Mouse (Mus musculus) layer of hippocampus, postnatal 36 days (tissue): ENCODE data around the gene Icam4. TPM values are rescaled to one million over a fixed set of nuclear protein-coding genes. Genes with fewer than 3 reads are reported as not detected.
A peak's percentile ranks its signal among the peaks of the same experiment; 100 is the strongest.

Experiments
- DNase-seq, 2 experiments: peaks; one replicate each; pipeline ENCODE4 v3.0.0; 2022
- total RNA-seq, 2 experiments: library from RNA; stranded (reverse); gene quantifications; 2 replicates each; pipeline ENCODE4 v1.2.3; 2021

Icam4 gene
- total RNA-seq, 2 experiments from 2014 or later, result 0.63 to 1.2 TPM

DNA sequence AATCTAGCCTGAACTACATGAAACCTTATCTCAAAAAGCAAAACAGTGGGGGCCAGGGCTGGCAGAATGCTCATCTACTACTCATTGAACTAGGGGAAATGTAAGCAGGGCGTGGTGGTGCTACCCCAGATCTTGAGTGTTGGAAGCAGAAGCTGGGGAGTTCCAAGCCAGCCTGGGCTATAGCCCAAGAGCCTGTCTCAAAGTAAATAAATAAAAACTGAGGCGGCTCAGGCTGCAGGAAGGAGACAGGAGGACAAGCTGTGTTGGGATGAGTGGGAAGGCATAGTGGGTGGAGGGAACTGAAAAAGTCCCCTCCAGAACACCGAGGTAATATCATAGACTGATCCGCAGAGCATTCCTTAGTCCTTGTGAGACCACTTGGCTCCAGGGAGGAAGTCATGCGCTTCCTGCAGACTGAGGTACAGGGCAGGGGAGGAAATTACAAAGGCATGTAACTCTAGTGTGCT lies 17.3 kb upstream of the Icam4 start:
- DNase-seq, result no peak

DNA sequence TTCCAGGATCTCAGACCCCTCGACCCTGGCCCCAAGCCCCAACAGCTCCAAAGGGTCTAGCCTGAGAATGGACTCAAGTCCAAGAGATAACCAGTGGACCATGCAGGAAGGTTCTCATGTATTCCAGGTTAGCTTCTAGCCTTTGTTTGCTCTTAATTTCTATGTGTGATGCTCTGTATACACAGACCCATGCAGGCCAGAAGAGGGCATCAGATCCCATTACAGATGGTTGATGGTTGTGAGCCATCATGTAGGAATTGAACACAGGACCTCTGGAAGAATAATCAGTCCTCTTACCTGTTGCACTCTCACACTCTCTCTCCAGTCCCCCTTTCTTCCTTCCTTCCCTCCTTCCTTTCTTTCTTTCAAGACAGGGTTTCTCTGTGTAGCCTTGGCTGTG lies 16.8 kb upstream of the Icam4 start:
- DNase-seq, result no peak

DNA sequence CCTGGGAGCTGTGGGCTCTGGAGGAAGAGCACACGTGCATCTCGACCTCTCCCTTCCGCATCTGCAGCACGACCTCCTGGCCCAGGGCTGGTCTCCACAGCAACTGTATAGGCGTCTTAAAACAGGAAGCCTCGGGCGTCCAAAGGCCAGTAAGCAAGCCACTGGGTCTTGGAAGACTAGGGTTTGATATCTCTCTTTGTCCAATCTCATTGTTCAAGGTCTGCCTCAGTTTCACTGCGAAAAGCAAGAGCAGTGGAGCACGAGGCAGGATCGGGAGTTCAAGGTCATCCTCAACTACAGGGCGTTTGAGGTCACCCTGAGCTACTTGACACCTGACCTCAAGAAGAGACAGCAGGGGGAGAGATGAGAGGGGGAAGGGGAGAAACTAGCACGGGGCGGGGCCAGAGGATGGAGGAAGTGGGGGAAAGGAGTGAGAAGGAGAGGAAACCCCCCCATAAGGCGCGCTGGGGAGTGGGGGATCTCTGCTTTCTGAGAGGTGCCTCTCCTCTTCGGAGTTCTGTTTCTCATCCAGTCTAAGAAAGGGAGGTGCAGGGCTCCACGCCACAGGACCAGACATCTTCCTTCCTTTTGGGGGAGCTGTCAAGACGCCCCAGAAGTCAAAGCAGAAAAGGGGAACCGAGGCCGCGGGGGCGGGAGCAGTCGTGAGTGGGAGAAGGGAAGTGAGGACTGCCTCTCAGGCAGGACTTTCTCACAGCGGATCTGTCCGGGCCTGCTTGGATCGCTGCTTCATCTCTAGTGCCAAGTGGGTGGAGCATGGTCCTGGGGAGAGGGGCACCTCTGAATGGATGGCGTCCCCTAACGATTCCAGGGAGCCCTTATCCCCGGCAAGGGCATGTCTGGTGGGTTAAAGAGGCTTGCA lies 14.2 kb upstream of the Icam4 start:
- DNase-seq, result peak in 1 of 2 experiments; percentile 52

DNA sequence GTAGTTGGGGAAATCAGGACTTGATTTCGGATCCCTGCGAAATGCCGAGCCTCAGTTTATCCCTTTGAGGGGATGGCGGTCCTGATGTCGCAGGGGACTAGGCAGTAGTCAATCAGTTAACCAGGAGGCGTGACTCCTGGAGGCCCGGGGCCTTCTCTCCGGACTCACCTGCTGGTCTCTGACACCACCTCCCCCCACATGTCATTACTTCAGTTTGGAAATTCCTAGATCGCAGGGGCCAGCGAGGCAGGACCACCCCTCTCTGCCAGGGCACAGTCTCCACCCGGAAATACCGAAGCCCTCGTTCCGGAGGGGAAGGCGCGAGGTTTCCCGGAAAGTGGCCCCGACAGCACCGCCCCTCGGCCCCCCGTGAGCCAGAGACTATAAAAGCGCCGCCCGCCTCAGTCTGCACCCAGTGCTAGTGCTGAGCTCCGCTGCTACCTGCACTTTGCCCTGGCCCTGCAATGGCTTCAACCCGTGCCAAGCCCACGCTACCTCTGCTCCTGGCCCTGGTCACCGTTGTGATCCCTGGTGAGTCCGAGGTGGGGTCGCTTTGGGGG lies 13.5 kb upstream of the Icam4 start, which contains the start of gene Icam1:
Gene Icam1 (plus strand): TSS at position 415 of the 560 bp plus-strand sequence.
- no peak for DNase-seq

- DNase-seq, result no peak
Observed at GRCm38 (mm10) chr9:21016331-21017176, 12.6 kb upstream of the Icam4 start.

GRCm38 (mm10) chr9:21017177-21017575 lies 12.0 kb upstream of the Icam4 start:
- DNase-seq, result no peak

- no peak for DNase-seq
Observed at GRCm38 (mm10) chr9:21018600-21018999, 10.6 kb upstream of the Icam4 start.

DNA sequence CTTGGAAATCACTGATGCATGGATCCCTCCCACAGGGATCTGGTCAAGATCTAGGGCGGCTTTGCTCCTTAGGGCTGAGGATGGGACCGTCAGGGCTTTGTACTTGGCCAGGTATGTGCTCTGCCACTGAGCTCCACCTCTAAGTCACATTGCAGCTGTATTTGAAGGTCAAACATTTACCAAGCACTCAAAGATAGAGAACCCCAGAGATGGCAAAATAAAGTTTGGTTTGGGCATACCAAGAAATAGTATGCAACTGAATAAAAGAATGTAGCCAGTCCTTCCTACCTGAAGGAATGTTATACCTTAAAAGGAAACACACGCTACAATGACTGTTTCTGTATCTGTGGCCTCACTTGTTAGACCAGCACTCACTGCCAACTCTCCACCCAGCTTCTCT lies 7.8 kb upstream of the Icam4 start:
- no peak for DNase-seq

DNA sequence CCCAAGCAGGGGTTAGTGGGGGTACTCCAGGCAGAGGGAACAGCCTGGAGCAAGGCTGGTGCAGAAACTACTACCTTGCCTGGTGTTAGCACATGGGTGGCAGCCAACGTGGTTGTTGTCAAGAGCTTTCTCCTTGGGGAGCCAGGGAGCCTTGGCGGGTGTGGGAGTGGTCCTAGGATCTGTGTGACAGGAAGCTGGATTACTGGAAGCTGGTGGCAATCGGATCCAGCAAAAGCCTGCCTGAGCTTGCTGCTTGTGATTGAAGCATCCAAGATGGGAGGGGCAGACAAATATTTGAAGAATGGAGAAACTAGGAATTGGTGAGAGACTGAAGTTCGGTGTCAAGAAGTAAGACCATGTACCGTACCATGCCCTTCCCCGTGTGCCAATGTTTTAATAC lies 6.9 kb upstream of the Icam4 start:
- DNase-seq, result no peak

- DNase-seq, result no peak
Observed at GRCm38 (mm10) chr9:21022726-21023125, 6.4 kb upstream of the Icam4 start.

DNA sequence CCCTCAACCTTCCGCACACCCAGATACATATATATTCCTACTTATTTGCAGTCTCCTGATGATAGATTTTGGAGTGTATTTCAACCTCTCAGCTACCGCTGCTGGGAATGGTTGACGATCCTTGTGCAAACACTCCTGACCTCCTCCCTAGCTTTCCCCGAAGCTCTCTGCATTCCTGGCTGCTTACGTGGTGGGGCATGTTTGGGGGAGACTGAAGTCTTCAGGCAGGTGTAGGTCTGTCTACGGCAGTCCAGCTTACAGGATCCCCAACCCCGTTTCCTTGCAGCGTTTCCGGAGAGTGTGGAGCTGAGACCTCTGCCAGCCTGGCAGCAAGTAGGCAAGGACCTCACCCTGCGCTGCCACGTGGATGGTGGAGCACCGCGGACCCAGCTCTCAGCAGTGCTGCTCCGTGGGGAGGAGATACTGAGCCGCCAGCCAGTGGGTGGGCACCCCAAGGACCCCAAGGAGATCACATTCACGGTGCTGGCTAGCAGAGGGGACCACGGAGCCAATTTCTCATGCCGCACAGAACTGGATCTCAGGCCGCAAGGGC lies 3.8 kb upstream of the Icam4 start:
- DNase-seq, result no peak

GRCm38 (mm10) chr9:21026849-21027248 lies 2.3 kb upstream of the Icam4 start:
- no peak for DNase-seq

GRCm38 (mm10) chr9:21027774-21028290 lies 1.3 kb upstream of the Icam4 start:
- DNase-seq, result no peak

DNA sequence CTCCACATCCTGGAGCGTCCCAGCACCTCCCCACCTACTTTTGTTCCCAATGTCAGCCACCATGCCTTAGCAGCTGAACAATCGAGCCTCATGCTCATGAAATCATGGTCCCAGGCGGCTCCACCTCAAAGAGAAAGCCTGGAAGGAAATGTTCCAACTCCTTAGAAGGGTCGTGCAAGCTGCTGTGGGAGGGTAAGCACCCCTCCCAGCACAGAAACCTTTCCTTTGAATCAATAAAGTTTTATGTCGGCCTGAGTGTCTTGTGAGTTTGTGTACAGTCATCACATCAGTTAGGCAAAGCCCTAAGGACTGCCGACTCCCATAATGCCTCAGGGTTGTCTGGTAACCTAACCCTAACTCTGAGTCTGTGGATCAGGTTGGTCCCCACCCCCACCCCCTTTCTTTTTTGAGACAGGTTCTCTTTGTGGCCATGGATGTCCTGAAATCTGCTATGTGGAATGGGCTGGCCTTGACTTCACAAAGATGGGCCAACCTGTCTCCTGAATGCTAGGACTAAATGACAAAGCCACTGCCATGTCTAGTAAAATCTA lies 538 bp upstream of the Icam4 start:
- DNase-seq, result no peak

DNA sequence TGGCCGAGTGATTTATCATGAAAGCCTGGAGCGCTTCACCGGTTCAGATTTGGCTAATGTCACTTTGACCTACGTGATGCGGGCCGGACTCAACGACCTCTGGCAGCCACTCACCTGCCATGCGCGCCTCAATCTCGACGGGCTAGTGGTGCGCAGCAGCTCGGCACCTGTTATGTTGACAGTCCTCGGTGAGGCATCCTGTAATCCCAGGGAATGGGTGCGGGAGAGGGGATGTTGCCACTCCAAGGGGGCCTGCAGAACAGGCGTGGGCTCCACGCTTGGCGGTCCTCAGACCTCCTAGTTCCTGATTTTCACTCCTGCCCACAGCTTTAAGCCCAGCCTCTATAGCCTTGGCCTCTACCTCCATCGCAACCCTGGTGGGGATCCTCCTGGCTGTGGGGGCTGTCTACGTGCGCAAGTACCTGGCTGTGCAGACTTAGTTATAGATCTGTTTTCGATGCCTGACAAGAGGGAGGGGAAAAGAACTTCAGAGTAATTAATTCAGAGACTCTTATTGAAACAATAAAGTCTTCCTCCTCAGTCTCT lies 955 bp downstream of the Icam4 start:
- no peak for DNase-seq

GRCm38 (mm10) chr9:21030781-21031250 lies 1.6 kb downstream of the Icam4 start:
- peak; percentile 71 to 79 for DNase-seq

DNA sequence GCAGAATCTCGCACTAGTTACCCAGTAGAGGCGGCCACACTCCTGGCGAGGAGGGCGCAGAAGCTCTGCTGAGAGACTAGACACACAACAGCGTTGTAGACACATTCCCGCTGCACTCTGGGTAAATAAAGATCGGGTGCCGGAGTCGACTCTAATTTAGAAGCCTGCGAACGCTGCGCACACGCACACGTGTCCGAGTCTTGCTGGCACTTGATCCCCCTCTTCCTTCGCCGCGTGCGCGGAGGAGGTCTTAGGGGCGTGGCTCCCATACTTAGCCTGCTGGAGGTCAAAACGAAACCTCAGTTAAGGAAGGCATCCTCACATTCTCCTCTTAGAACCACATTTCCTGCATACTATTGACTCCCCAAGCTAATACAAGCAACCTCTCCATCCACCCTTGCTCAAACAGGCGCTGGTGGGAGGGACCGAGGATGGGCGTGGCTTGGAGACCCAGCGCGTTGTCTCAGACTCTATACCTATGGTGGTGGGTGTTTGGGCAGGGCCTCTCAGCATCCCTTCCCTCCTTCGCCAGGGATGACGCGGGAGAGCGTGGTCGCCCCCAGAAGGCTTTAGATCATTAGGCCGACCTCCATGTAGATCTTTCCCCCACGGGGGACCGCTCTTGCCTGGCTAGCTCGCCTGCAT lies 2.2 kb downstream of the Icam4 start:
- peak; percentile 78 to 79 for DNase-seq

DNA sequence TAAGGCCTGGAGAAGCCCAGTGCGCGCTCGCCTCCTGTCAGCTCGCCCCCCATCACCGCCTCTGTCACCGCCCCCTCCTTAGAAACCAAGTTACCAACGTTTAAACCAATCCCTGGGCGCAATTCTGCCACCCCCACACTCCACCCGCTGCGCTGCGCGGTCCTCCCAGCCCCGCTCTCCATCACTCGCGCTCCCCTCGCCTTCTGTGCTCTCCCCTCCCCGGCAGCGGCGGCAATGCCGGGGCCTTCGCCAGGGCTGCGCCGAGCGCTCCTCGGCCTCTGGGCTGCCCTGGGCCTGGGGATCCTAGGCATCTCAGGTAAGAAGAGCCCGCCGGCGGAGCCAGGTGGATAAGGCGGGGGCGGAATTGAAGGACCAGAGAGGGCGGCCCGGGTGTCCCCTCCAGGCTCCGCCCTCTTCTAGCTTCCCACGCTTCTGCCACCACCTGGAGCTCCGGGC lies 2.8 kb downstream of the Icam4 start, which contains the start of gene Icam5:
Gene Icam5 (plus strand): TSS at position 178 of the 456 bp plus-strand sequence.
- DNase-seq, result peak; percentile 88 to 89

- DNase-seq, result no peak
Observed at GRCm38 (mm10) chr9:21032491-21032890, 3.3 kb downstream of the Icam4 start.

DNA sequence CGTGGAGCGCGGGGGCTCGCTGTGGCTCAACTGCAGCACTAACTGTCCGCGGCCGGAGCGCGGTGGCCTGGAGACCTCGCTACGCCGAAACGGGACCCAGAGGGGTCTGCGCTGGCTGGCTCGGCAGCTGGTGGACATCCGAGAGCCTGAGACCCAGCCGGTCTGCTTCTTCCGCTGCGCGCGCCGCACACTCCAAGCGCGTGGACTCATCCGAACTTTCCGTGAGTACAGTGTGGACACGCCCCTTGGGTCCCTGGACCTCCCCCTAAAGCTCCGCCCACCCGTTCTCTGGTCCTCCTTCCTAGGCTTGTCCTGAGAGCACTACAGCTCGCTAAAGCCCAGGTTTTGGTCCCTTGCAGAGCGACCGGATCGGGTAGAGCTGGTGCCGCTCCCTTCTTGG lies 4.0 kb downstream of the Icam4 start:
- peak; percentile 70 to 74 for DNase-seq
